8 mouse cellular contexts compared by ENCODE assay signal in the genomic region with DNA sequence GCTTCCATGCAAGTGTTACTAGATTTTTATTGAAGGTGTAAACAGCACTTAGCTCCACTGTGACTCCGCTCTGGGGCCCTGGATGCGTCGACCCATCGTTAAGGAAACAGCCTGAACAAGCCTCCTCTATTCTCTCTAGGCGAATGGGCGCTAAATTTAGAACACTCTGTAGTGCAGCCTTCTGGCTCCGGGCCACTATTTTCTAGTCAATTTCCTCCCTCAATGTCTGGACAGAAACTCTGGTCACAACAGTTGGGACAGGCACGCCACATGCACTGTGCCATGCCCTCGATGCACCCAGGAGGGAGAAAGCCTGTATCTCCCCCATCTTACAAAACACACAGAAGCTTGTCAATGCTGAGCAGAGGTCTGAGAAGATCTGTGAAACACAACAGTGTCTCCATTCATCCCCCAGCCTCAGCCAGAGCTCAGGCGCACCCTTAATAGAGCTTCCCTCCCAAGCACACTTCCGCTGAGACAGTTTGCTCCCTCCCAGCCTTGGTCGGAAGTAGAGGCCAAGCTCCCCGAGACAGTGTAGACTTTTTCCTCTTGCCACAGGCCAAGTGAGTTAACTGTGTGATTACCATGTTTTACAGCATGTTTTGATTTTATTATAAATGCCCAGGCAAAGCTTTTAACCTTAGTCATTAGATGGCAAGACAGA.
A peak's percentile ranks its signal among the peaks of the same experiment; 100 is the strongest.
DNase-seq lines count a peak whose midpoint lies in the region; ATAC-seq lines count a peak whose summit lies in the region.

No protein-coding gene starts in this region.

- peaks cover 14% of the 10 kb centered on the region for H3K4me1 ChIP-seq in brown adipose tissue, adult 24 weeks (ENCODE audit: control insufficient read depth, insufficient read depth, insufficient read length, low read length)
- H3K4me1 ChIP-seq in forebrain, embryonic 16.5 days (replicated peaks; ENCODE audit: control insufficient read depth, insufficient read depth, low read length), result peaks cover 9% of the 10 kb centered on the region

- peak; percentile 75 for ATAC-seq in forebrain, embryonic 16.5 days
- no peak for ATAC-seq in activated CD4-positive, CD25-positive, alpha-beta regulatory T cell, adult 4 months

- no peaks in the 10 kb centered on the region for H3K9me3 ChIP-seq in forebrain, embryonic 16.5 days (ENCODE audit: control insufficient read depth, low read length)

- WGBS in forebrain, embryonic 16.5 days, result 16% methylated on average over 13 of the region's 13 CpGs

- DNase-seq in adrenal gland, postnatal 10 days, result peak; percentile 58
- DNase-seq in heart, postnatal 10 days, result peak; percentile 83 to 88
- peak; percentile 75 to 76 for DNase-seq in kidney, postnatal 36 days
- DNase-seq in lung, postnatal 36 days, result peak; percentile 76
- no peak for DNase-seq in urinary bladder, postnatal 25 days (ENCODE audit: low spot score)

- no peak overlapping the region for H3K4me3 ChIP-seq in brown adipose tissue, adult 24 weeks (ENCODE audit: insufficient read depth, low read depth, low read length)
- H3K4me3 ChIP-seq in forebrain, embryonic 16.5 days (replicated peaks; ENCODE audit: low read length), result no peak overlapping the region

- intact Hi-C loops in heart, postnatal 10 days (cut with DNase I), result loop anchor here (5.0 kb wide), 1 partner anchor 219 kb away; the partner anchor contains the start of gene Ptprm

- no peaks in the 10 kb centered on the region for H3K36me3 ChIP-seq in forebrain, embryonic 16.5 days (ENCODE audit: control insufficient read depth, insufficient read depth)

- no peak overlapping the region for H3K9ac ChIP-seq in forebrain, embryonic 16.5 days (replicated peaks; ENCODE audit: low read depth, low read length)

- H3K27ac ChIP-seq in brown adipose tissue, adult 24 weeks (replicated peaks; ENCODE audit: low read depth, low read length), result peak overlapping the region; percentile 73
- no peak overlapping the region for H3K27ac ChIP-seq in forebrain, embryonic 16.5 days (ENCODE audit: low read length)

- no peak overlapping the region for H3K4me2 ChIP-seq in forebrain, embryonic 16.5 days (ENCODE audit: low read length)

- H3K27me3 ChIP-seq in forebrain, embryonic 16.5 days (replicated peaks; ENCODE audit: control insufficient read depth, insufficient read depth, low read length), result no peaks in the 10 kb centered on the region
